Comparison of ENCODE assay signal across 20 mouse cellular contexts in the genomic region with DNA sequence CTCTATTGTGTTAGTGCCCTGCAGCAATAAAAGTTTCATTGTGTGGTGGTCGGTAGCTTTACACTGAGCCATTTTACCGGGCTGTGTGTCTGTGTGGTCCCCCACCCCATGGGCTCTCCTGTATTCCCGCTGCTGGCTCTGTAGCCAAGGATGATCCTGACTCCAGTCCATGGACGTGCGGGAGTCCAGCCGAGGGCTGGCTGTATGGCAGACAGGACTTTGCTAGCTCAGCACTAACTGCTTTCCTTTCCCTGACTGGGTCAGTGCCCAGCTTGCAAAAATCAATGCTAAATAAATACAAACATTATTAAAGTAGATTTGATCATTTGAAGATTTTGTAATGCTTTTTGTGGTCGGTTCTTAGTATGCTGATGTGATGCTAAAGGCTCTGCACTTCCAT. TPM values are rescaled to one million over a fixed set of nuclear protein-coding genes. Genes with fewer than 3 reads are reported as not detected.
DNase-seq lines count a peak whose midpoint lies in the region; ATAC-seq and TF ChIP-seq lines count a peak whose summit lies in the region.
"Had no signal": no experiment of that assay in that cellular context is flagged by ENCODE, and none has a peak within 500 bp of the region (broad histone marks: within the 10 kb centered on the region; RNA-seq: fewer than 3 reads in every experiment).

No protein-coding gene starts in this region.

- DNase-seq in cerebellum, postnatal 14 days = peak; percentile 29 to 45
- DNase-seq in cerebellum, adult 11 months = no peak
- DNase-seq in liver, adult 2 months (ENCODE audit: extremely low read depth, low read depth, low spot score) = peak; percentile 87
- DNase-seq in liver = no peak
- DNase-seq: adrenal gland, adult 2 months; adrenal gland, postnatal 14 days; cerebellum, adult 9-10 months; forebrain, postnatal 0 days; gastrocnemius, adult 2 months; gastrocnemius, postnatal 14 days; kidney, adult 11 months had no signal

- TF ChIP-seq POLR2A in liver, adult 2 months (IDR thresholded peaks at IDR 0.05; ENCODE audit: extremely low read depth, insufficient read depth, low read length) = no peak

- H3K9ac ChIP-seq in hindbrain, embryonic 16.5 days (ENCODE audit: low read depth, low read length) = no peak overlapping the region
- no peak overlapping the region for H3K9ac ChIP-seq in hindbrain, embryonic 13.5 days
- no peak overlapping the region for H3K9ac ChIP-seq in liver, adult 2 months (ENCODE audit: low read depth, low read length)
- H3K9ac ChIP-seq: embryonic facial prominence, embryonic 12.5 days; embryonic facial prominence, embryonic 15.5 days; forebrain, postnatal 0 days; hindbrain, embryonic 12.5 days; intestine, embryonic 15.5 days had no signal

- H3K4me1 ChIP-seq in hindbrain, embryonic 16.5 days (ENCODE audit: control insufficient read depth, insufficient read depth, low read depth, low read length) = no peaks in the 10 kb centered on the region
- peaks cover 16% of the 10 kb centered on the region for H3K4me1 ChIP-seq in hindbrain, embryonic 13.5 days (replicated peaks)
- peaks cover 27% of the 10 kb centered on the region for H3K4me1 ChIP-seq in liver, adult 2 months (ENCODE audit: control insufficient read depth, insufficient read depth, low read length)
- H3K4me1 ChIP-seq: embryonic facial prominence, embryonic 12.5 days; embryonic facial prominence, embryonic 15.5 days; intestine, embryonic 15.5 days had no signal

- H3K4me2 ChIP-seq in hindbrain, embryonic 16.5 days (ENCODE audit: low read length) = no peak overlapping the region
- no peak overlapping the region for H3K4me2 ChIP-seq in hindbrain, embryonic 13.5 days
- H3K4me2 ChIP-seq: embryonic facial prominence, embryonic 12.5 days; embryonic facial prominence, embryonic 15.5 days; heart, embryonic 11.5 days; hindbrain, embryonic 12.5 days; intestine, embryonic 15.5 days had no signal

- H3K36me3 ChIP-seq in hindbrain, embryonic 16.5 days (ENCODE audit: control insufficient read depth, insufficient read depth, low read length) = no peaks in the 10 kb centered on the region
- H3K36me3 ChIP-seq in hindbrain, embryonic 13.5 days = peaks cover 25% of the 10 kb centered on the region
- H3K36me3 ChIP-seq in liver, adult 2 months (ENCODE audit: control insufficient read depth, insufficient read depth, low read length) = peaks cover 31% of the 10 kb centered on the region
- H3K36me3 ChIP-seq: intestine, embryonic 15.5 days had no signal

- H3K79me2 ChIP-seq in liver, adult 2 months (ENCODE audit: control insufficient read depth, insufficient read depth, low read length) = peaks cover 27% of the 10 kb centered on the region; the same call in 1 of the 2 replicates

- H3K27ac ChIP-seq in hindbrain, embryonic 16.5 days (ENCODE audit: low read depth, low read length) = no peak overlapping the region
- no peak overlapping the region for H3K27ac ChIP-seq in hindbrain, embryonic 13.5 days
- H3K27ac ChIP-seq in liver, adult 2 months (replicated peaks; ENCODE audit: insufficient read depth, low read depth, low read length) = no peak overlapping the region
- H3K27ac ChIP-seq: embryonic facial prominence, embryonic 12.5 days; embryonic facial prominence, embryonic 15.5 days; gastrocnemius, adult 2 months; hindbrain, embryonic 12.5 days; intestine, embryonic 15.5 days had no signal

- ATAC-seq in hindbrain, embryonic 16.5 days = 0 out of 2 replicates have a peak, but pooled peaks have one; percentile 52
- no peak for ATAC-seq in hindbrain, embryonic 13.5 days (ENCODE audit: low FRiP score)
- ATAC-seq: CD4-positive, CD25-positive, alpha-beta regulatory T cell, adult 4 months; forebrain, embryonic 14.5 days; forebrain, postnatal 0 days; intestine, embryonic 15.5 days had no signal

- H3K9me3 ChIP-seq in hindbrain, embryonic 16.5 days (ENCODE audit: control insufficient read depth, low read length) = no peaks in the 10 kb centered on the region
- H3K9me3 ChIP-seq in hindbrain, embryonic 13.5 days = no peaks in the 10 kb centered on the region
- H3K9me3 ChIP-seq: embryonic facial prominence, embryonic 12.5 days; embryonic facial prominence, embryonic 15.5 days; hindbrain, embryonic 12.5 days; intestine, embryonic 15.5 days had no signal

- TF ChIP-seq CTCF in liver, adult 2 months (IDR thresholded peaks at IDR 0.05; ENCODE audit: low read depth, low read length) = no peak

- WGBS in hindbrain, embryonic 16.5 days = 46% methylated on average over 7 of the region's 7 CpGs
- WGBS in hindbrain, embryonic 13.5 days = 58% methylated on average over 7 of the region's 7 CpGs
- WGBS in liver, adult 2 months = 20% methylated on average over 7 of the region's 7 CpGs

- H3K27me3 ChIP-seq in hindbrain, embryonic 16.5 days (replicated peaks; ENCODE audit: control insufficient read depth, insufficient read depth, low read length) = no peaks in the 10 kb centered on the region
- H3K27me3 ChIP-seq in hindbrain, embryonic 13.5 days = no peaks in the 10 kb centered on the region
- H3K27me3 ChIP-seq in liver, adult 2 months (ENCODE audit: control insufficient read depth, insufficient read depth, low read length) = no peaks in the 10 kb centered on the region
- H3K27me3 ChIP-seq: embryonic facial prominence, embryonic 12.5 days; embryonic facial prominence, embryonic 15.5 days; hindbrain, embryonic 12.5 days; intestine, embryonic 15.5 days had no signal

- no peak overlapping the region for H3K4me3 ChIP-seq in hindbrain, embryonic 16.5 days (ENCODE audit: low read length)
- H3K4me3 ChIP-seq in hindbrain, embryonic 13.5 days = no peak overlapping the region
- no peak overlapping the region for H3K4me3 ChIP-seq in liver, adult 2 months (ENCODE audit: insufficient read depth, low read depth, low read length)
- H3K4me3 ChIP-seq: embryonic facial prominence, embryonic 12.5 days; embryonic facial prominence, embryonic 15.5 days; gastrocnemius, adult 2 months; hindbrain, embryonic 12.5 days; intestine, embryonic 15.5 days had no signal

RNA-seq across cellular contexts. Expression of a gene that starts 50.3 kb away (rescaled TPM):
- 52.4 and 53.9 TPM in 2 replicates for polyA plus RNA-seq in hindbrain, embryonic 16.5 days (2015; fragmentation: Nextera tagmentation; extraction: Ambion mirVana)
- polyA plus RNA-seq in hindbrain, embryonic 13.5 days (2015; fragmentation: Nextera tagmentation; extraction: Ambion mirVana) = 60.9 and 68.3 TPM in 2 replicates
- total RNA-seq in liver, adult 2 months (2014; rRNA removed) = 58.5 and 74.7 TPM in 2 replicates
- 70.1 and 92.8 TPM in 2 replicates for polyA plus RNA-seq in liver, adult 2 months (2012; rRNA removed)

Comparison
In these comparisons a context has a peak if more than half of its experiments do, and no peak if none do; other contexts are left out.
1. DNase-seq: peak in cerebellum, postnatal 14 days (2 of 2) and liver, adult 2 months (single experiment); none in cerebellum, adult 11 months (single experiment) and liver (single experiment).